Mouse (Mus musculus): ENCODE measurements at regions not wholly inside any gene's neighbourhood (a gene's known extent, or its start where the extent isn't known, plus 50 kb on each side); places are given as distances from the start of the nearest gene placed in this dataset.
"Not testable (repeated sequence)": the region's sequence is repeated elsewhere in the genome, so short reads cannot be mapped to it uniquely, and the experiment has no call there.

- Histone ChIP-seq H3K4me3 (replicated peaks) (no peak overlapping the region), H3K27ac (no peak overlapping the region), H3K27me3 (no peaks in the 10 kb centered on the region), H3K9ac (no peak overlapping the region), H3K36me3 (no peaks in the 10 kb centered on the region), H3K9me3 (replicated peaks) (no peaks in the 10 kb centered on the region), H3K4me1 (replicated peaks) (no peaks in the 10 kb centered on the region), H3K4me2 (no peak overlapping the region)
- DNase-seq, result no peak
- 75% methylated on average over 4 of the region's 4 CpGs for WGBS (ENCODE audit: insufficient replicate concordance)
- ATAC-seq (ENCODE audit: low read depth), result no peak
Measured at GRCm38 (mm10) chr13:89375526-89376474, 163.8 kb upstream of the Hapln1 start.

- no peaks in the 10 kb centered on the region for H3K4me1 ChIP-seq (replicated peaks)
- H3K4me2 ChIP-seq, result no peak overlapping the region
- ATAC-seq (ENCODE audit: low read depth), result no peak
- 68% methylated on average over 4 of the region's 4 CpGs for WGBS (ENCODE audit: insufficient replicate concordance)
- H3K9ac ChIP-seq, result no peak overlapping the region
- no peaks in the 10 kb centered on the region for H3K27me3 ChIP-seq
- DNase-seq, result no peak
- H3K27ac ChIP-seq, result no peak overlapping the region
- H3K36me3 ChIP-seq, result no peaks in the 10 kb centered on the region
- no peak overlapping the region for H3K4me3 ChIP-seq (replicated peaks)
- no peaks in the 10 kb centered on the region for H3K9me3 ChIP-seq (replicated peaks)
Measured at GRCm38 (mm10) chr13:89378365-89378764, 161.2 kb upstream of the Hapln1 start.

DNA sequence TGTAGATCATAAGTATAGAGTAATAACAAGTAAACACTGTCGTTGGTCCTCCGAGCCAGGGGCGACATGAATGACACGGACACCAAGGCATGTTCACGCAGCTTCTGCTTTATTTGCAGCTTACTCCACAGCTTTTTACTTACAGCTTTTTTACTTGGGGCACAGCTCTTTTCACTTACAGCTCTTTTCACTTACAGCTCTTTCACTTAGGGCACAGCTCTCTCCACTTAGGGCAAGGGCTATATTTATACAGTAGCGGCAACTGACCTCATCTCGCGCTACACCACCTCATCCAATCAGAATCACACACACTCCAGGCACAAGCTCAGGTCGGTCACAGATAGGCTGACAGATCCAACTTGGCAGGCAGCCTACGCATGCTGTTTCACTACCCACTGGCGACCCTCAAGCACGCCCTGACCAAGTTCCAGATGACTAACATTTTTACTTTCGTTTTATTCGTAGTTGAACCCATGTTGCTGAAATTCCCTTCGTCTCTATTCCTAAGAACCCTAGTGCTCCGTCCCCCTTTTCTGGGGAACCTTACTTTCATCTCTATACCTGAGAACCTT is 155.9 kb upstream of the Hapln1 start:
- not testable (repeated sequence) for H3K4me1 ChIP-seq (replicated peaks); DNase-seq; H3K27ac ChIP-seq; H3K4me2 ChIP-seq; H3K9ac ChIP-seq; H3K4me3 ChIP-seq (replicated peaks); ATAC-seq (ENCODE audit: low read depth); H3K27me3 ChIP-seq; H3K9me3 ChIP-seq (replicated peaks); H3K36me3 ChIP-seq
- WGBS (ENCODE audit: insufficient replicate concordance), result 78% methylated on average over 16 of the region's 16 CpGs

GRCm38 (mm10) chr13:89384598-89385145 is 154.9 kb upstream of the Hapln1 start:
- Histone ChIP-seq H3K9me3 (replicated peaks) (no peaks in the 10 kb centered on the region), H3K27me3 (no peaks in the 10 kb centered on the region), H3K9ac (no peak overlapping the region), H3K4me1 (replicated peaks) (no peaks in the 10 kb centered on the region), H3K4me2 (no peak overlapping the region), H3K27ac (no peak overlapping the region), H3K36me3 (no peaks in the 10 kb centered on the region), H3K4me3 (replicated peaks) (no peak overlapping the region)
- no peak for DNase-seq
- WGBS (ENCODE audit: insufficient replicate concordance), result 72% methylated on average over 11 of the region's 11 CpGs
- ATAC-seq (ENCODE audit: low read depth), result no peak

DNA sequence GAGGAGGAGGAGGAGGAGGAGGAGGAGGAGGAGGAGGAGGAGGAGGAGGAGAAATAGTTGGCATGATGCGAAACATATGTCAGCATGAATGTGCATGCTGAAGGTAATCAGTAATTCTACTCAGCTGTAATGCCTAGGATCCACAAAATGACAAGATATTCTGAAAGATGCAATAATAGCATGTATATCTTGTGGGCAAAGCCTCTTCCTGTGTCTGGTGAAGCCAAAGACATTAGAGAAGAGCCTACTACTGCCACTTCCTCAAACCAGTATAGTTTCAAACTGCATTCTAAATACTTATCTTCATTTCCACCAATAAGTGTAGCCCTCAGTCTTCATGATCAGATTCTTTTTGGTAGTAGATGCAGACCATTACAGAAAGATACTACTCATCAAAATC is 152.2 kb upstream of the Hapln1 start:
- no peak overlapping the region for H3K4me3 ChIP-seq (replicated peaks)
- no peaks in the 10 kb centered on the region for H3K9me3 ChIP-seq (replicated peaks)
- H3K4me2 ChIP-seq, result no peak overlapping the region
- H3K27me3 ChIP-seq, result no peaks in the 10 kb centered on the region
- H3K9ac ChIP-seq, result no peak overlapping the region
- H3K4me1 ChIP-seq (replicated peaks), result no peaks in the 10 kb centered on the region
- no peaks in the 10 kb centered on the region for H3K36me3 ChIP-seq
- 80% methylated on average over 1 of the region's 1 CpGs for WGBS (ENCODE audit: insufficient replicate concordance)
- no peak for DNase-seq
- no peak overlapping the region for H3K27ac ChIP-seq
- no peak for ATAC-seq (ENCODE audit: low read depth)

DNA sequence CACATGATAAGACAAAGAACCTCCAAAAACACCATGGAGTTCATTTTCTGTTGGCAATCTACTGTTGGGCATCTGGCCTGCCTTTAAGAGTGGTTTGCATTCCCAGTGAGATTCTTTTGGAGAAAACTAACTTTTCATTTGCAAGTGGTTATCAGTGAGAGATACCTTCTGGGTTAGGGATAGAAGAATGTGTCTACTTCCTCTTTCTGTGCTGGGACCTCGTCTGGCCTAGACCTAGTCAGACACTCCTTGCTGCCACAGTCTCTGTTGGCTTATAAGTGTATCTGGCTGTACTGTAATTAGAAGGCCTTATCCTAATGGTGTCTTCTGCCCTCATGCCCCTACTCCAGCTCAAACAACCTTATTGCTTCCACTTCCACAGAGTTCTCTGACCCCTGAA is 150.4 kb upstream of the Hapln1 start:
- ATAC-seq (ENCODE audit: low read depth), result no peak
- Histone ChIP-seq H3K4me2 (no peak overlapping the region), H3K9me3 (replicated peaks) (no peaks in the 10 kb centered on the region), H3K9ac (no peak overlapping the region), H3K27ac (no peak overlapping the region), H3K4me3 (replicated peaks) (no peak overlapping the region), H3K36me3 (no peaks in the 10 kb centered on the region), H3K4me1 (replicated peaks) (no peaks in the 10 kb centered on the region), H3K27me3 (no peaks in the 10 kb centered on the region)
- no peak for DNase-seq
- 9% methylated on average over 1 of the region's 1 CpGs for WGBS (ENCODE audit: insufficient replicate concordance)

- Histone ChIP-seq H3K4me2 (no peak overlapping the region), H3K27me3 (no peaks in the 10 kb centered on the region), H3K4me3 (replicated peaks) (no peak overlapping the region), H3K9ac (no peak overlapping the region), H3K36me3 (no peaks in the 10 kb centered on the region), H3K9me3 (replicated peaks) (no peaks in the 10 kb centered on the region), H3K4me1 (replicated peaks) (no peaks in the 10 kb centered on the region), H3K27ac (no peak overlapping the region)
- DNase-seq (no peak), ATAC-seq (ENCODE audit: low read depth) (no peak)
- WGBS (ENCODE audit: insufficient replicate concordance), result 48% methylated on average over 5 of the region's 5 CpGs
Measured at GRCm38 (mm10) chr13:89394717-89395344, 144.8 kb upstream of the Hapln1 start.

DNA sequence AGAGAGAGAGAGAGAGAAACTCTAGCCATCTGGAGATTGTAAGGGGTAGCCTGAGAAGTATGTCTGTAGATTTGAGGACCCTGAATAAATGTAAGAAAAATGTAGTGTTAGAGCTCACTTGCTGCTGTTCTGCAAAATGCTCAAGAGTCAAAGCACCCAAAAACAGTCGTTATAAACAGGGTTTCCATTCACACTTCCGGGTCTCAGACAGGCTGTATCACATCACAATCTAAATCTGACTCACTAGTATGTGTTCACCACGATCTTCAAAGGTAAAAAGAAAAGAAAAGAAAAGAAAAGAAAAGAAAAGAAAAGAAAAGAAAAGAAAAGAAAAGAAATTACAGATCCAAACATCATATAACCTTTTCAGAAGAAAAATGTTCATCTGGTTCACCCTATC is 143.7 kb upstream of the Hapln1 start:
- no peak for DNase-seq
- Histone ChIP-seq H3K36me3 (no peaks in the 10 kb centered on the region), H3K4me3 (replicated peaks) (no peak overlapping the region), H3K4me1 (replicated peaks) (no peaks in the 10 kb centered on the region), H3K27ac (no peak overlapping the region), H3K9ac (no peak overlapping the region), H3K4me2 (no peak overlapping the region), H3K9me3 (replicated peaks) (no peaks in the 10 kb centered on the region), H3K27me3 (no peaks in the 10 kb centered on the region)
- WGBS (ENCODE audit: insufficient replicate concordance), result 36% methylated on average over 3 of the region's 3 CpGs
- ATAC-seq (ENCODE audit: low read depth), result no peak

DNA sequence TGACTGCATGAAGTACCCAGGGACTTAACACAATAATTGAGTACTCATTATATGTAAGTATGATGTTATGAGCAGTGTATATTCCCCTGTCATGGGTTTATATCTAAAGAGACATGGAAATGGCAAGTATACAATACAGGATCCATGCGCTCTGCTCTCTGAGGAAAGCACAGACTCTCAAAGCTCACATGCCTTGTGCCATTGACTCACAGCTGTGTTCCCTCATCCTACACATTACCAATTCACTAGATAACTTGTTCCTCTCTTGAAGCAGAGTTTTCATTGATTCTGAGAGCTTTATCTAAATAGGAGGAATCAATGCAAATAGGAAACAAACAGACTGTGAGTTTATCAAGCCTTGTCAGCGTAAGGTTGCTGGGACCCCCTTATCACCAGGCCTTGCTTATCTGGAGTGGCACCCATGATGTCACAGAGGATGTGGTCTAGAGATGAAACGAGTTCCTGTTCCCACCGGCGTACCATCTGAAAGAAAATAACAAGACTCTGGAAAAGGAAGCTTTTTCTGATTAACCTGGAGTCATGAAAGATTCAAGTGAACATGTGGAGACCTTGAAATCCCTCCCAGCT is 138.4 kb upstream of the Hapln1 start:
- no peaks in the 10 kb centered on the region for H3K27me3 ChIP-seq
- H3K4me1 ChIP-seq (replicated peaks), result peaks cover 6% of the 10 kb centered on the region; the same call in 1 of the 2 replicates
- no peaks in the 10 kb centered on the region for H3K36me3 ChIP-seq
- no peaks in the 10 kb centered on the region for H3K9me3 ChIP-seq (replicated peaks)
- no peak overlapping the region for H3K4me2 ChIP-seq
- DNase-seq (peak; percentile 2), ATAC-seq (ENCODE audit: low read depth) (peak; percentile 80)
- H3K27ac ChIP-seq, result no peak overlapping the region
- H3K4me3 ChIP-seq (replicated peaks), result no peak overlapping the region
- WGBS (ENCODE audit: insufficient replicate concordance), result 14% methylated on average over 5 of the region's 5 CpGs
- H3K9ac ChIP-seq, result no peak overlapping the region

- Histone ChIP-seq H3K27ac (no peak overlapping the region), H3K9ac (no peak overlapping the region), H3K9me3 (replicated peaks) (no peaks in the 10 kb centered on the region), H3K27me3 (no peaks in the 10 kb centered on the region), H3K4me3 (replicated peaks) (no peak overlapping the region), H3K4me1 (replicated peaks) (no peaks in the 10 kb centered on the region), H3K4me2 (no peak overlapping the region), H3K36me3 (no peaks in the 10 kb centered on the region)
- ATAC-seq (ENCODE audit: low read depth) (no peak), DNase-seq (no peak)
- 69% methylated on average over 2 of the region's 2 CpGs for WGBS (ENCODE audit: insufficient replicate concordance)
Measured at GRCm38 (mm10) chr13:89410504-89410903, 129.1 kb upstream of the Hapln1 start.

GRCm38 (mm10) chr13:89412768-89413487 is 126.7 kb upstream of the Hapln1 start:
- Histone ChIP-seq H3K36me3 (no peaks in the 10 kb centered on the region), H3K27ac (no peak overlapping the region), H3K9me3 (replicated peaks) (no peaks in the 10 kb centered on the region), H3K4me2 (no peak overlapping the region), H3K4me3 (replicated peaks) (no peak overlapping the region), H3K4me1 (replicated peaks) (no peaks in the 10 kb centered on the region), H3K27me3 (no peaks in the 10 kb centered on the region), H3K9ac (no peak overlapping the region)
- 60% methylated on average over 1 of the region's 1 CpGs for WGBS (ENCODE audit: insufficient replicate concordance)
- no peak for ATAC-seq (ENCODE audit: low read depth)
- DNase-seq, result no peak

All from liver, embryonic 13.5 days (tissue).